26 mouse cellular contexts compared by ENCODE assay signal in the genomic region with DNA sequence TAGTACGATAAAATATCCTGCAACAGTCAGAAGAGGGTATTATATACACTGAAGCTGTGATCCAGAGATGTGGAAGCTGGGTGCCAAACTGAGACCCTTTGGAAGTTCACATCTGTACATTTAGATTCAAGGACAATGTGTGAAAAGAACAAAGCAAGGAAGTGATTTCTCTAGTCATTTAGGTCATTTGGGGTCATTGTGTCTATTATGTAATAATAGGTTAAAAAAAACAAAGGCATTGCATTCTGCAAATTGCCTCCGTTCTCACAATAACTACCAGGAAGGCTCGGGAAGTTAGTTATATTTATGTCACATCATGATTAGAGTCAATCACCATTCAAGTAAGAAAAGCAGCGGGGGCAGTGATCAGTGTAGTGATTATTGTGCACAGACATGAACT.
"Had no signal": no experiment of that assay in that cellular context is flagged by ENCODE, and none has a peak within 500 bp of the region (broad histone marks: within the 10 kb centered on the region; RNA-seq: fewer than 3 reads in every experiment).

No protein-coding gene starts in this region.

- H3K27me3 ChIP-seq: heart, embryonic 12.5 days; hindbrain, embryonic 12.5 days; intestine, embryonic 15.5 days; limb, embryonic 12.5 days; liver, embryonic 12.5 days had no signal

- H3K4me2 ChIP-seq: heart, embryonic 12.5 days; hindbrain, embryonic 12.5 days; hindbrain, embryonic 14.5 days; intestine, embryonic 15.5 days; limb, embryonic 12.5 days; liver, embryonic 12.5 days had no signal

- H3K27ac ChIP-seq: gastrocnemius, adult 2 months; heart, embryonic 10.5 days; hindbrain, embryonic 10.5 days; hindbrain, embryonic 12.5 days; hindbrain, embryonic 14.5 days; intestine, embryonic 15.5 days; layer of hippocampus, adult 2 months; left cerebral cortex, adult 2 months; limb, embryonic 10.5 days; limb, embryonic 12.5 days; liver, embryonic 12.5 days had no signal

- DNase-seq: gastrocnemius, adult 2 months; gastrocnemius, postnatal 10 days; gastrocnemius, postnatal 25 days; heart, adult 18-20 months; heart, postnatal 10 days; heart, postnatal 4 days; kidney, adult 18-20 months; kidney, adult 8-10 months; kidney, postnatal 10 days; kidney, postnatal 25 days; kidney, postnatal 4 days; liver had no signal

- H3K36me3 ChIP-seq: heart, embryonic 10.5 days; heart, embryonic 12.5 days; hindbrain, embryonic 10.5 days; hindbrain, embryonic 12.5 days; intestine, embryonic 15.5 days; limb, embryonic 10.5 days; limb, embryonic 12.5 days; liver, embryonic 12.5 days had no signal

- H3K9ac ChIP-seq: heart, embryonic 12.5 days; hindbrain, embryonic 12.5 days; hindbrain, embryonic 14.5 days; intestine, embryonic 15.5 days; limb, embryonic 12.5 days; liver, embryonic 12.5 days had no signal

- H3K4me1 ChIP-seq: heart, embryonic 10.5 days; heart, embryonic 12.5 days; hindbrain, embryonic 10.5 days; hindbrain, embryonic 12.5 days; intestine, embryonic 15.5 days; limb, embryonic 10.5 days; limb, embryonic 12.5 days; liver, embryonic 12.5 days had no signal

- H3K4me3 ChIP-seq: gastrocnemius, adult 2 months; heart, embryonic 10.5 days; heart, embryonic 12.5 days; hindbrain, embryonic 10.5 days; hindbrain, embryonic 12.5 days; intestine, embryonic 15.5 days; layer of hippocampus, adult 2 months; left cerebral cortex, adult 2 months; limb, embryonic 10.5 days; limb, embryonic 12.5 days; liver, embryonic 12.5 days had no signal

- ATAC-seq: hindbrain, embryonic 16.5 days; inflammation-experienced regulatory T-cells, adult 6 months; intestine, embryonic 15.5 days; intestine, postnatal 0 days; liver, embryonic 12.5 days had no signal

- H3K9me3 ChIP-seq: heart, embryonic 10.5 days; hindbrain, embryonic 10.5 days; hindbrain, embryonic 12.5 days; intestine, embryonic 15.5 days; limb, embryonic 10.5 days; limb, embryonic 12.5 days; liver, embryonic 12.5 days had no signal
